Mouse (Mus musculus) CH12.LX (cell line): Measurements from ENCODE around the gene Txlnb. TPM values are rescaled to one million over a fixed set of nuclear protein-coding genes. Genes with fewer than 3 reads are reported as not detected.

Experiments
- DNase-seq: peaks from one replicate; pipeline ENCODE4 v3.0.0-alpha.2; 2013; ENCODE audit errors: extremely low read depth
- H3K27ac ChIP-seq: 2 replicates; pipeline ENCODE4 v1.5.1; 2012; ENCODE audit warnings: low read depth, mild to moderate bottlenecking, control low read depth, moderate library complexity; ENCODE audit not compliant: insufficient read depth
- H3K27me3 ChIP-seq: replicated peaks from 2 replicates; pipeline ENCODE3; 2012; ENCODE audit warnings: inconsistent platforms
- H3K36me3 ChIP-seq, 2 experiments: replicated peaks in 1 of 2; 2 replicates each; pipeline versions ENCODE3 to v1.6.1; 2012; ENCODE audit warnings: inconsistent platforms in 1 of 2, low read length in 1 of 2, mild to moderate bottlenecking in 1 of 2, mixed read lengths in 1 of 2, moderate library complexity in 1 of 2; ENCODE audit not compliant: control insufficient read depth in 1 of 2, insufficient read depth in 1 of 2
- H3K4me1 ChIP-seq, 2 experiments: 2 replicates each; pipeline ENCODE4 v1.6.1; 2012; ENCODE audit warnings: inconsistent platforms in 1 of 2, moderate library complexity in 1 of 2; ENCODE audit not compliant: insufficient read depth in 2 of 2, control insufficient read depth in 1 of 2
- H3K4me2 ChIP-seq: 2 replicates; pipeline ENCODE4 v1.6.1; 2012; ENCODE audit warnings: low read depth, mild to moderate bottlenecking, control low read depth; ENCODE audit not compliant: poor library complexity, insufficient read depth, severe bottlenecking
- H3K4me3 ChIP-seq, 3 experiments: fragments of 150-350 bp in 1 of 3; sonication (generic) in 1 of 3; replicated peaks in 1 of 3; 2 replicates each; pipeline versions ENCODE3 to v1.5.1; 2011 to 2012; ENCODE audit warnings: low read depth in 2 of 3, low read length in 2 of 3, mild to moderate bottlenecking in 2 of 3, moderate library complexity in 2 of 3, control low read depth in 1 of 3, improper control_type of control experiment in 1 of 3, inconsistent platforms in 1 of 3, mixed read lengths in 1 of 3; ENCODE audit not compliant: poor library complexity in 1 of 3
- H3K79me2 ChIP-seq: replicated peaks from 2 replicates; pipeline ENCODE4 v1.6.1; 2012; ENCODE audit warnings: mild to moderate bottlenecking, moderate library complexity; ENCODE audit not compliant: control insufficient read depth, poor library complexity, insufficient read depth, severe bottlenecking; ENCODE audit errors: extremely low read depth
- H3K9ac ChIP-seq: 2 replicates; pipeline ENCODE4 v1.6.1; 2012; ENCODE audit warnings: low read depth, mild to moderate bottlenecking, control low read depth, moderate library complexity; ENCODE audit not compliant: insufficient read depth
- H3K9me3 ChIP-seq: replicated peaks from 2 replicates; pipeline ENCODE3; 2012; ENCODE audit warnings: low read length, inconsistent platforms, mixed read lengths
- BHLHE40 ChIP-seq: IDR thresholded peaks from 2 replicates; pipeline ENCODE4 v1.6.1; 2011; ENCODE audit warnings: mild to moderate bottlenecking, low read depth, low read length, improper control_type of control experiment
- CHD2 ChIP-seq: IDR thresholded peaks from 2 replicates; pipeline ENCODE4 v1.6.1; 2011; ENCODE audit warnings: low read length, improper control_type of control experiment
- ELF1 ChIP-seq: IDR thresholded peaks from 2 replicates; pipeline ENCODE4 v1.6.1; 2014; ENCODE audit warnings: low read depth, mild to moderate bottlenecking, inconsistent platforms, low read length, improper control_type of control experiment
- GABPA ChIP-seq: IDR thresholded peaks from 2 replicates; pipeline ENCODE4 v1.6.1; 2012; ENCODE audit warnings: low read depth, low read length, improper control_type of control experiment, inconsistent platforms; ENCODE audit not compliant: insufficient replicate concordance
- HCFC1 ChIP-seq: IDR thresholded peaks from 2 replicates; pipeline ENCODE4 v1.6.1; 2012; ENCODE audit warnings: low read depth, mild to moderate bottlenecking, inconsistent platforms, low read length, improper control_type of control experiment
- IRF4 ChIP-seq: IDR thresholded peaks from 2 replicates; pipeline ENCODE4 v1.6.1; 2014; ENCODE audit warnings: low read depth, mild to moderate bottlenecking, inconsistent platforms, low read length, improper control_type of control experiment
- JUN ChIP-seq: IDR thresholded peaks from 2 replicates; pipeline ENCODE4 v1.6.1; 2011; ENCODE audit warnings: low read depth, mild to moderate bottlenecking, low read length, improper control_type of control experiment, moderate library complexity; ENCODE audit not compliant: insufficient read depth
- MAFK ChIP-seq: IDR thresholded peaks from 2 replicates; pipeline ENCODE4 v1.6.1; 2011; ENCODE audit warnings: low read length, improper control_type of control experiment; ENCODE audit not compliant: insufficient replicate concordance
- MAX ChIP-seq: IDR thresholded peaks from 2 replicates; pipeline ENCODE4 v1.6.1; 2011; ENCODE audit warnings: low read length, improper control_type of control experiment
- MAZ ChIP-seq: IDR thresholded peaks from 2 replicates; pipeline ENCODE4 v1.6.1; 2012; ENCODE audit warnings: low read depth, mild to moderate bottlenecking, inconsistent platforms, low read length, improper control_type of control experiment, moderate library complexity
- MEF2A ChIP-seq: IDR thresholded peaks from 2 replicates; pipeline ENCODE4 v1.6.1; 2014; ENCODE audit warnings: low read depth, mild to moderate bottlenecking, inconsistent platforms, low read length, improper control_type of control experiment, borderline replicate concordance
- MXI1 ChIP-seq: IDR thresholded peaks from 2 replicates; pipeline ENCODE4 v1.6.1; 2011; ENCODE audit warnings: mild to moderate bottlenecking, low read depth, low read length, improper control_type of control experiment
- MYC ChIP-seq: IDR thresholded peaks from 2 replicates; pipeline ENCODE4 v1.6.1; 2011; ENCODE audit warnings: low read depth, mild to moderate bottlenecking, improper control_type of control experiment, low read length
- NELFE ChIP-seq: IDR thresholded peaks from 2 replicates; pipeline ENCODE4 v1.6.1; 2011; ENCODE audit warnings: low read depth, low read length, improper control_type of control experiment
- POLR2A ChIP-seq: IDR thresholded peaks from 2 replicates; pipeline ENCODE4 v1.6.1; 2011; ENCODE audit warnings: low read depth, mild to moderate bottlenecking, improper control_type of control experiment, low read length
- RAD21 ChIP-seq: IDR thresholded peaks from 2 replicates; pipeline ENCODE4 v1.6.1; 2011; ENCODE audit warnings: low read depth, mild to moderate bottlenecking, low read length, improper control_type of control experiment, moderate library complexity
- TBP ChIP-seq: conservative IDR thresholded peaks from 2 replicates; pipeline ENCODE4 v1.6.1; 2011; ENCODE audit warnings: low read depth, low read length, improper control_type of control experiment
- UBTF ChIP-seq: IDR thresholded peaks from 2 replicates; pipeline ENCODE4 v1.6.1; 2012; ENCODE audit warnings: low read depth, mild to moderate bottlenecking, inconsistent platforms, low read length, improper control_type of control experiment, moderate library complexity
- USF2 ChIP-seq: conservative IDR thresholded peaks from 2 replicates; pipeline ENCODE4 v1.6.1; 2011; ENCODE audit warnings: low read depth, low read length, improper control_type of control experiment
- ZKSCAN1 ChIP-seq: IDR thresholded peaks from 2 replicates; pipeline ENCODE4 v1.6.1; 2012; ENCODE audit warnings: low read depth, inconsistent platforms, low read length, improper control_type of control experiment, borderline replicate concordance
- ZMIZ1 ChIP-seq: IDR thresholded peaks from 2 replicates; pipeline ENCODE4 v1.6.1; 2012; ENCODE audit warnings: low read depth, mild to moderate bottlenecking, inconsistent platforms, low read length, improper control_type of control experiment
- ZNF384 ChIP-seq: IDR thresholded peaks from 2 replicates; pipeline ENCODE4 v1.6.1; 2012; ENCODE audit warnings: low read depth, low read length, improper control_type of control experiment, inconsistent platforms
- dilution Hi-C: fragments of 300-500 bp; cut with MboI; formaldehyde crosslinking; loops from 2 replicates; pipeline ENCODE4 v1.14.3; 2020; ENCODE audit warnings: low sequenced_read_pairs; ENCODE audit not compliant: extremely low pct_unique_long_range_greater_than_20kb, extremely low pct_ligation_motif_present
- in situ Hi-C: fragments of 300-500 bp; cut with MboI; formaldehyde crosslinking; loops from 3 replicates; pipeline ENCODE4 v1.14.3; 2019; ENCODE audit warnings: low sequenced_read_pairs, low pct_ligation_motif_present, low pct_unique_long_range_greater_than_20kb, mixed read lengths
- polyA plus RNA-seq: library from polyadenylated mRNA; unstranded; fragments of >175 nt; gene quantifications from 2 replicates; pipeline ENCODE4 v1.2.1, GENCODE M21; 2012; ENCODE audit warnings: low read depth; ENCODE audit not compliant: insufficient read length
- total RNA-seq, 2 experiments: library from RNA; depleted of rRNA; stranded (reverse); fragments of 300-350 nt in 1 of 2; fragments of >200 nt in 1 of 2; gene quantifications; 2 replicates each; pipeline ENCODE4 v1.2.3; 2012 to 2014

The Txlnb gene
- total and polyA plus RNA-seq, 3 experiments: 2.0 to 5.1 (median 4.9) TPM

GRCm38 (mm10) chr10:17869822-17870662 is 74.0 kb downstream of the Txlnb start (continued):
- no peak for TF ChIP-seq GABPA
- no peak for TF ChIP-seq USF2
- peak; percentile 46 for TF ChIP-seq IRF4
- TF ChIP-seq JUN: no peak
- TF ChIP-seq CHD2: peak; percentile 55; the same call in 1 of the 2 replicates
- peak; percentile 56; the same call in 1 of the 2 replicates for TF ChIP-seq MXI1
- peak; percentile 99 for TF ChIP-seq RAD21
- peak; percentile 55; the same call in 1 of the 2 replicates for TF ChIP-seq NELFE
- no peak for TF ChIP-seq POLR2A
- TF ChIP-seq UBTF: no peak
- TF ChIP-seq MEF2A: peak; percentile 69; the same call in 1 of the 2 replicates
- peak; percentile 36 for TF ChIP-seq ZMIZ1
- TF ChIP-seq TBP: no peak
- no peak for TF ChIP-seq MAZ
- peak; percentile 41; the same call in 1 of the 2 replicates for TF ChIP-seq BHLHE40
- 0 out of 2 replicates have a peak, but pooled peaks have one; percentile 39 for TF ChIP-seq MYC
- TF ChIP-seq MAX: 0 out of 2 replicates have a peak, but pooled peaks have one; percentile 28
- no peak for TF ChIP-seq MAFK
- TF ChIP-seq ELF1: peak; percentile 48
- TF ChIP-seq ZKSCAN1: no peak
- TF ChIP-seq, all 38 proteins: peak for 23

- dilution Hi-C loops: no loop called here
- Histone ChIP-seq H3K4me3 (no peak overlapping the region), H3K27me3 (no peaks in the 10 kb centered on the region), H3K4me2 (no peak overlapping the region), H3K9me3 (no peaks in the 10 kb centered on the region), H3K27ac (no peak overlapping the region), H3K36me3 (no peaks in the 10 kb centered on the region), H3K9ac (no peak overlapping the region), H3K4me1 (peaks cover 0 to 3% of the 10 kb centered on the region in 2 experiments; a peak in 1 of 4 replicates), H3K79me2 (no peaks in the 10 kb centered on the region)
- in situ Hi-C loops: loop anchor here (10.0 kb wide), 1 partner anchor 317 kb away; no protein-coding TSS in a partner anchor
- no peak for DNase-seq
- TF ChIP-seq HCFC1 (no peak), MEF2A (no peak), ZNF384 (no peak), ZKSCAN1 (no peak), UBTF (no peak), ELF1 (no peak), MYC (no peak)
These were observed 82.2 kb downstream of the Txlnb start for GRCm38 (mm10) chr10:17878002-17878919.
